Mouse (Mus musculus): ENCODE data around the gene Arhgef6. TPM values are rescaled to one million over a fixed set of nuclear protein-coding genes. Genes with fewer than 3 reads are reported as not detected.

Gene Arhgef6
- 10 to 100 TPM; 46.0 to 71.8 TPM for total RNA-seq (2021)
- long read RNA-seq, experiment 1, partial matches to known transcripts = 1 of 12 reads
- long read RNA-seq, experiment 1, other reads (novel, unspliced or antisense) = 11 of 12 reads
- long read RNA-seq, experiment 2, partial matches to known transcripts = 0 of 4 reads
- long read RNA-seq, experiment 2, other reads (novel, unspliced or antisense) = 4 of 4 reads

GRCm38 (mm10) chrX:57338371-57339211, at the start of gene Arhgef6:
TSS of gene Arhgef6 (minus strand) at chrX:57338729.
- intact Hi-C loops (cut with DNase I) = loop anchor here (5.0 kb wide), 1 partner anchor 54 kb away; the partner anchor contains the start of gene Rbmx
- Histone ChIP-seq H3K27ac (peak within 1 kb of the TSS; percentile 81), H3K4me3 (peak within 1 kb of the TSS; percentile 68)
- no peak for TF ChIP-seq CTCF (IDR thresholded peaks at IDR 0.05)
- DNase-seq = peak; percentile 30

- Histone ChIP-seq H3K27ac (no peak overlapping the region), H3K4me3 (no peak overlapping the region)
- no peak for DNase-seq
- intact Hi-C loops (cut with DNase I) = no loop called here
- TF ChIP-seq CTCF (IDR thresholded peaks at IDR 0.05) = no peak
Measured at GRCm38 (mm10) chrX:57380915-57381314, 42.4 kb upstream of the Arhgef6 start.

GRCm38 (mm10) chrX:57378579-57378978, 40.0 kb upstream of the Arhgef6 start:
- no peak for TF ChIP-seq CTCF (IDR thresholded peaks at IDR 0.05)
- no peak overlapping the region for H3K4me3 ChIP-seq
- H3K27ac ChIP-seq = no peak overlapping the region
- DNase-seq = no peak
- intact Hi-C loops (cut with DNase I) = no loop called here

GRCm38 (mm10) chrX:57377096-57377495, 38.6 kb upstream of the Arhgef6 start:
- no peak for DNase-seq
- no peak for TF ChIP-seq CTCF (IDR thresholded peaks at IDR 0.05)
- Histone ChIP-seq H3K4me3 (no peak overlapping the region), H3K27ac (no peak overlapping the region)
- intact Hi-C loops (cut with DNase I) = no loop called here

GRCm38 (mm10) chrX:57374029-57374428, 35.5 kb upstream of the Arhgef6 start:
- intact Hi-C loops (cut with DNase I) = no loop called here
- no peak for TF ChIP-seq CTCF (IDR thresholded peaks at IDR 0.05)
- DNase-seq = no peak
- no peak overlapping the region for H3K4me3 ChIP-seq
- H3K27ac ChIP-seq = no peak overlapping the region

GRCm38 (mm10) chrX:57373543-57373942, 35.0 kb upstream of the Arhgef6 start:
- no peak for DNase-seq
- intact Hi-C loops (cut with DNase I) = no loop called here
- no peak overlapping the region for H3K4me3 ChIP-seq
- H3K27ac ChIP-seq = no peak overlapping the region
- no peak for TF ChIP-seq CTCF (IDR thresholded peaks at IDR 0.05)

GRCm38 (mm10) chrX:57372965-57373364, 34.4 kb upstream of the Arhgef6 start:
- intact Hi-C loops (cut with DNase I) = no loop called here
- Histone ChIP-seq H3K27ac (no peak overlapping the region), H3K4me3 (no peak overlapping the region)
- no peak for DNase-seq
- no peak for TF ChIP-seq CTCF (IDR thresholded peaks at IDR 0.05)

GRCm38 (mm10) chrX:57364891-57365569, 26.5 kb upstream of the Arhgef6 start:
- Histone ChIP-seq H3K4me3 (no peak overlapping the region), H3K27ac (no peak overlapping the region)
- intact Hi-C loops (cut with DNase I) = no loop called here
- no peak for TF ChIP-seq CTCF (IDR thresholded peaks at IDR 0.05)
- DNase-seq = no peak

- DNase-seq = no peak
- intact Hi-C loops (cut with DNase I) = no loop called here
- no peak overlapping the region for H3K4me3 ChIP-seq
- H3K27ac ChIP-seq = no peak overlapping the region
- no peak for TF ChIP-seq CTCF (IDR thresholded peaks at IDR 0.05)
Measured at GRCm38 (mm10) chrX:57359316-57359715, 20.8 kb upstream of the Arhgef6 start.

GRCm38 (mm10) chrX:57339220-57339619, 691 bp upstream of the Arhgef6 start:
- DNase-seq = no peak
- TF ChIP-seq CTCF (IDR thresholded peaks at IDR 0.05) = no peak
- Histone ChIP-seq H3K4me3 (peak overlapping the region; percentile 68), H3K27ac (peak overlapping the region; percentile 81)
- intact Hi-C loops (cut with DNase I) = loop anchor here (5.0 kb wide), 1 partner anchor 53 kb away; the partner anchor contains the start of gene Rbmx

- DNase-seq = no peak
- H3K4me3 ChIP-seq = peak overlapping the region; percentile 68
- intact Hi-C loops (cut with DNase I) = loop anchor here (5.0 kb wide), 1 partner anchor 55 kb away; the partner anchor contains the start of gene Rbmx
Measured at GRCm38 (mm10) chrX:57337582-57337981, 947 bp downstream of the Arhgef6 start.

GRCm38 (mm10) chrX:57336958-57337357, 1.6 kb downstream of the Arhgef6 start:
- intact Hi-C loops (cut with DNase I) = loop anchor here (5.0 kb wide), 1 partner anchor 55 kb away; the partner anchor contains the start of gene Rbmx
- no peak for DNase-seq
- peak overlapping the region; percentile 68 for H3K4me3 ChIP-seq
- H3K27ac ChIP-seq = peak overlapping the region; percentile 81; the same call in 1 of the 2 replicates
- TF ChIP-seq CTCF (IDR thresholded peaks at IDR 0.05) = no peak; the same call in 1 of the 2 replicates

More at GRCm38 (mm10) chrX:57337582-57337981, 947 bp downstream of the Arhgef6 start:
- TF ChIP-seq CTCF (IDR thresholded peaks at IDR 0.05) = no peak
- H3K27ac ChIP-seq = peak overlapping the region; percentile 81

All from gastrocnemius, adult 2 months (tissue).